In genomic region chr8:119798965-119799264, GRCm38 (mm10) we compare ENCODE assay signal across 8 mouse cellular contexts. TPM values are rescaled to one million over a fixed set of nuclear protein-coding genes. Genes with fewer than 3 reads are reported as not detected.
DNase-seq lines count a peak whose midpoint lies in the region; ATAC-seq lines count a peak whose summit lies in the region.

No protein-coding gene starts in this region.

- H3K36me3 ChIP-seq in kidney, embryonic 14.5 days (ENCODE audit: control insufficient read depth, insufficient read depth, low read length), result no peaks in the 10 kb centered on the region
- H3K36me3 ChIP-seq in embryonic facial prominence, embryonic 11.5 days (replicated peaks; ENCODE audit: control insufficient read depth, insufficient read depth, low read depth, low read length), result no peaks in the 10 kb centered on the region
- H3K36me3 ChIP-seq in hindbrain, embryonic 12.5 days, result no peaks in the 10 kb centered on the region
- no peaks in the 10 kb centered on the region for H3K36me3 ChIP-seq in midbrain, embryonic 10.5 days

- WGBS in kidney, embryonic 14.5 days, result 72% methylated on average over 2 of the region's 2 CpGs
- 70% methylated on average over 2 of the region's 2 CpGs for WGBS in embryonic facial prominence, embryonic 11.5 days
- 52% methylated on average over 2 of the region's 2 CpGs for WGBS in hindbrain, embryonic 12.5 days
- 63% methylated on average over 2 of the region's 2 CpGs for WGBS in midbrain, embryonic 10.5 days

- peak; percentile 33 for ATAC-seq in kidney, embryonic 14.5 days (ENCODE audit: low FRiP score, low TSS enrichment)
- no peak for ATAC-seq in embryonic facial prominence, embryonic 11.5 days (replicated peaks; ENCODE audit: insufficient number of reproducible peaks, low FRiP score, low TSS enrichment, low read depth)
- peak; percentile 43; the same call in 1 of the 2 replicates for ATAC-seq in hindbrain, embryonic 12.5 days (ENCODE audit: low FRiP score)

- no peak for DNase-seq in kidney, adult 18-20 months
- DNase-seq in embryonic facial prominence, embryonic 11.5 days (ENCODE audit: low spot score), result no peak
- DNase-seq in midbrain, embryonic 10.5 days (ENCODE audit: low spot score), result no peak
- no peak for DNase-seq in right cerebral cortex, adult 2 months (ENCODE audit: low spot score in 2 of 2)
- DNase-seq in gastrocnemius, postnatal 4 days (ENCODE audit: low spot score in 2 of 2), result no peak
- DNase-seq in thymus, adult 18-20 months, result no peak

- no peak overlapping the region for H3K9ac ChIP-seq in kidney, embryonic 14.5 days (ENCODE audit: low read depth, low read length)
- no peak overlapping the region for H3K9ac ChIP-seq in embryonic facial prominence, embryonic 11.5 days (replicated peaks; ENCODE audit: low read length)
- no peak overlapping the region for H3K9ac ChIP-seq in hindbrain, embryonic 12.5 days

- H3K9me3 ChIP-seq in kidney, embryonic 14.5 days (ENCODE audit: control insufficient read depth, low read length), result no peaks in the 10 kb centered on the region
- H3K9me3 ChIP-seq in embryonic facial prominence, embryonic 11.5 days (replicated peaks; ENCODE audit: control insufficient read depth, low read length), result no peaks in the 10 kb centered on the region
- no peaks in the 10 kb centered on the region for H3K9me3 ChIP-seq in hindbrain, embryonic 12.5 days (replicated peaks)
- H3K9me3 ChIP-seq in midbrain, embryonic 10.5 days (replicated peaks), result no peaks in the 10 kb centered on the region

- H3K27me3 ChIP-seq in kidney, embryonic 14.5 days (ENCODE audit: control insufficient read depth, insufficient read depth, low read length), result no peaks in the 10 kb centered on the region
- no peaks in the 10 kb centered on the region for H3K27me3 ChIP-seq in embryonic facial prominence, embryonic 11.5 days (ENCODE audit: control insufficient read depth, insufficient read depth, low read length)
- no peaks in the 10 kb centered on the region for H3K27me3 ChIP-seq in hindbrain, embryonic 12.5 days
- no peaks in the 10 kb centered on the region; the same call in 1 of the 2 replicates for H3K27me3 ChIP-seq in midbrain, embryonic 10.5 days (ENCODE audit: low read depth, poor library complexity, severe bottlenecking)

- H3K27ac ChIP-seq in kidney, embryonic 14.5 days (ENCODE audit: low read depth, low read length), result 0 out of 2 replicates have a peak overlapping the region, but pooled peaks have one; percentile 59
- H3K27ac ChIP-seq in embryonic facial prominence, embryonic 11.5 days (replicated peaks; ENCODE audit: low read depth, low read length), result peak overlapping the region; percentile 57; the same call in 1 of the 2 replicates
- peak overlapping the region; percentile 79 for H3K27ac ChIP-seq in hindbrain, embryonic 12.5 days
- peak overlapping the region; percentile 86 for H3K27ac ChIP-seq in midbrain, embryonic 10.5 days (replicated peaks)

- H3K4me2 ChIP-seq in kidney, embryonic 14.5 days (replicated peaks; ENCODE audit: low read depth, low read length), result no peak overlapping the region
- H3K4me2 ChIP-seq in embryonic facial prominence, embryonic 11.5 days (ENCODE audit: low read depth, low read length), result no peak overlapping the region; the same call in 1 of the 2 replicates
- peak overlapping the region; percentile 35; the same call in 1 of the 2 replicates for H3K4me2 ChIP-seq in hindbrain, embryonic 12.5 days (replicated peaks)

- no peak overlapping the region for H3K4me3 ChIP-seq in kidney, embryonic 14.5 days (ENCODE audit: low read length)
- H3K4me3 ChIP-seq in embryonic facial prominence, embryonic 11.5 days (ENCODE audit: low read depth, low read length), result no peak overlapping the region
- no peak overlapping the region for H3K4me3 ChIP-seq in hindbrain, embryonic 12.5 days
- H3K4me3 ChIP-seq in midbrain, embryonic 10.5 days, result peak overlapping the region; percentile 20

- H3K4me1 ChIP-seq in kidney, embryonic 14.5 days (ENCODE audit: control insufficient read depth, insufficient read depth, low read length), result peaks cover 11% of the 10 kb centered on the region
- H3K4me1 ChIP-seq in embryonic facial prominence, embryonic 11.5 days (ENCODE audit: control insufficient read depth, insufficient read depth, low read length), result peaks cover 7% of the 10 kb centered on the region; the same call in 1 of the 2 replicates
- H3K4me1 ChIP-seq in hindbrain, embryonic 12.5 days, result peaks cover 36% of the 10 kb centered on the region
- peaks cover 70% of the 10 kb centered on the region for H3K4me1 ChIP-seq in midbrain, embryonic 10.5 days

RNA-seq across cellular contexts. Expression of gene Tldc1, which starts 20.7 kb away (rescaled TPM):
- polyA plus RNA-seq in kidney, embryonic 14.5 days (2014; fragmentation: Nextera tagmentation; extraction: Ambion mirVana), result 6.4 and 13.0 TPM in 2 replicates
- polyA plus RNA-seq in embryonic facial prominence, embryonic 11.5 days (2014; fragmentation: Nextera tagmentation; extraction: Ambion mirVana), result 6.5 and 6.9 TPM in 2 replicates
- 11.9 and 12.2 TPM in 2 replicates for polyA plus RNA-seq in hindbrain, embryonic 12.5 days (2016; fragmentation: Nextera tagmentation; extraction: Ambion mirVana)
- polyA plus RNA-seq in midbrain, embryonic 10.5 days (2016; fragmentation: Nextera tagmentation; extraction: Ambion mirVana), result 15.4 and 16.4 TPM in 2 replicates
- 1 to 10 TPM; 6.4 to 7.8 TPM for total RNA-seq in gastrocnemius, postnatal 4 days (2021)

RNA-seq across cellular contexts. Expression of gene Cotl1, which starts 41.4 kb away (rescaled TPM):
- 239 and 329 TPM in 2 replicates for polyA plus RNA-seq in kidney, embryonic 14.5 days (2014; fragmentation: Nextera tagmentation; extraction: Ambion mirVana)
- polyA plus RNA-seq in embryonic facial prominence, embryonic 11.5 days (2014; fragmentation: Nextera tagmentation; extraction: Ambion mirVana), result 321 and 363 TPM in 2 replicates
- polyA plus RNA-seq in hindbrain, embryonic 12.5 days (2016; fragmentation: Nextera tagmentation; extraction: Ambion mirVana), result 115 and 142 TPM in 2 replicates
- polyA plus RNA-seq in midbrain, embryonic 10.5 days (2016; fragmentation: Nextera tagmentation; extraction: Ambion mirVana), result 150 and 197 TPM in 2 replicates
- total RNA-seq in gastrocnemius, postnatal 4 days (2021), result 10 to 100 TPM; 68.5 to 82.9 TPM
